Mouse (Mus musculus) mouse embryonic stem cell (cell line): ENCODE measurements at regions not wholly inside any gene's neighbourhood (a gene's known extent, or its start where the extent isn't known, plus 50 kb on each side); places are given as distances from the start of the nearest gene placed in this dataset.

Experiments
- in situ Hi-C, 2 experiments: fragments of 300-500 bp; cut with MboI; formaldehyde crosslinking; loops; 1 replicate in 1 of 2; 3 replicates in 1 of 2; pipeline ENCODE4 v1.14.3; 2019 to 2020; ENCODE audit warnings: low sequenced_read_pairs in 2 of 2, low pct_unique_long_range_greater_than_20kb in 1 of 2, mixed read lengths in 1 of 2; ENCODE audit not compliant: unreplicated experiment in 1 of 2

GRCm38 (mm10) chr10:96828581-96829246 lies 211.9 kb downstream of the Btg1 start:
- in situ Hi-C loops = no loop called here

GRCm38 (mm10) chr10:96831071-96831470 lies 214.3 kb downstream of the Btg1 start:
- in situ Hi-C loops = no loop called here

- in situ Hi-C loops = no loop called here
Observed at GRCm38 (mm10) chr10:96837230-96837629, 220.4 kb downstream of the Btg1 start.

- in situ Hi-C loops = no loop called here
Observed at GRCm38 (mm10) chr10:96841128-96841527, 224.3 kb downstream of the Btg1 start.

- in situ Hi-C loops = no loop called here
Observed at GRCm38 (mm10) chr10:96841956-96842355, 225.2 kb downstream of the Btg1 start.

GRCm38 (mm10) chr10:96845906-96846305 lies 229.1 kb downstream of the Btg1 start:
- in situ Hi-C loops = no loop called here

GRCm38 (mm10) chr10:96847028-96847427 lies 230.2 kb downstream of the Btg1 start:
- in situ Hi-C loops = no loop called here

GRCm38 (mm10) chr10:96847433-96848165 lies 230.8 kb downstream of the Btg1 start:
- in situ Hi-C loops = no loop called here

- in situ Hi-C loops = no loop called here
Observed at GRCm38 (mm10) chr10:96848496-96848895, 231.7 kb downstream of the Btg1 start.

GRCm38 (mm10) chr10:96860366-96860765 lies 243.6 kb downstream of the Btg1 start:
- in situ Hi-C loops = no loop called here

GRCm38 (mm10) chr10:96863230-96863629 lies 246.4 kb downstream of the Btg1 start:
- in situ Hi-C loops = no loop called here

- in situ Hi-C loops = no loop called here
Observed at GRCm38 (mm10) chr10:96866468-96866867, 249.7 kb downstream of the Btg1 start.

- in situ Hi-C loops = no loop called here
Observed at GRCm38 (mm10) chr10:96871559-96872160, 254.9 kb downstream of the Btg1 start.

- in situ Hi-C loops = no loop called here
Observed at GRCm38 (mm10) chr10:96874646-96875045, 257.8 kb downstream of the Btg1 start.

GRCm38 (mm10) chr10:96875676-96876075 lies 258.9 kb downstream of the Btg1 start:
- in situ Hi-C loops = no loop called here

- in situ Hi-C loops = no loop called here
Observed at GRCm38 (mm10) chr10:96879425-96879824, 262.6 kb downstream of the Btg1 start.

- in situ Hi-C loops = no loop called here
Observed at GRCm38 (mm10) chr10:96880771-96881170, 264.0 kb downstream of the Btg1 start.

- in situ Hi-C loops = no loop called here
Observed at GRCm38 (mm10) chr10:96881212-96881611, 264.4 kb downstream of the Btg1 start.

- in situ Hi-C loops = no loop called here
Observed at GRCm38 (mm10) chr10:96881660-96882059, 264.9 kb downstream of the Btg1 start.

GRCm38 (mm10) chr10:96901150-96901549 lies 284.3 kb downstream of the Btg1 start:
- in situ Hi-C loops = loop anchor here in 1 of 2 experiments (25.0 kb wide), 1 partner anchor 689 kb away; no protein-coding TSS in a partner anchor
